ENCODE assay signal across 24 mouse cellular contexts in the genomic region with DNA sequence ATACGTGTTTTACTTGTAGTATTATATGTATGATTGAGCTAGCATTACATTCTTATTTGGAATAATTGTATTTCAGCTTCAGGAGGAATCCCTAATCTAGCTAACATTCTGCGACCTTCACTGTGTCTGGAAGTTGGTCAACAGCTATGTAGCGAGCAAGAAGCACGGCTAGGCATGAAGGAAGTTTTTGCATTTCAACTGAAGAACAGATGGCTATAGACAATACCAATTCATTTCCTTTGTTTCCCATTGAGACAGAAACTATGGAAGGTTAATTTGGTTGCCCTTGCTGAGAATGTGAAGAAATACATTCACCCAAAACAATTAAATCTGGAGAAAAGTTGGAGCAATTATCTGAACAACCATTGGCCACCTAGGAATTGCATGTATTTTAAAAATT.
"Had no signal": no experiment of that assay in that cellular context is flagged by ENCODE, and none has a peak within 500 bp of the region (broad histone marks: within the 10 kb centered on the region; RNA-seq: fewer than 3 reads in every experiment).

No protein-coding gene starts in this region.

- H3K9me3 ChIP-seq: heart, embryonic 13.5 days; heart, embryonic 15.5 days; hindbrain, embryonic 12.5 days; limb, embryonic 10.5 days; limb, embryonic 12.5 days; liver, embryonic 13.5 days had no signal

- H3K4me1 ChIP-seq: heart, embryonic 15.5 days; hindbrain, embryonic 12.5 days; limb, embryonic 10.5 days; limb, embryonic 12.5 days; liver, embryonic 13.5 days had no signal

- H3K9ac ChIP-seq: heart, embryonic 13.5 days; heart, embryonic 15.5 days; hindbrain, embryonic 12.5 days; hindbrain, embryonic 14.5 days; limb, embryonic 12.5 days; liver, embryonic 13.5 days had no signal

- H3K4me3 ChIP-seq: heart, adult 2 months; heart, embryonic 13.5 days; heart, embryonic 15.5 days; hindbrain, embryonic 12.5 days; layer of hippocampus, adult 2 months; left cerebral cortex, adult 2 months; limb, embryonic 10.5 days; limb, embryonic 12.5 days; liver, embryonic 13.5 days had no signal

- H3K4me2 ChIP-seq: heart, embryonic 11.5 days; heart, embryonic 13.5 days; heart, embryonic 15.5 days; hindbrain, embryonic 12.5 days; hindbrain, embryonic 14.5 days; limb, embryonic 12.5 days; liver, embryonic 11.5 days; liver, embryonic 13.5 days had no signal

- H3K27ac ChIP-seq: heart, adult 2 months; heart, embryonic 13.5 days; heart, embryonic 15.5 days; hindbrain, embryonic 12.5 days; hindbrain, embryonic 14.5 days; layer of hippocampus, adult 2 months; left cerebral cortex, adult 2 months; limb, embryonic 10.5 days; limb, embryonic 12.5 days; liver, embryonic 13.5 days had no signal

- DNase-seq: gastrocnemius, postnatal 14 days; gastrocnemius, postnatal 36 days; heart, adult 2 months; heart, postnatal 14 days; heart, postnatal 36 days; kidney, adult 18-20 months; kidney, adult 8-10 months; kidney, postnatal 10 days; kidney, postnatal 25 days; kidney, postnatal 4 days; liver; liver, embryonic 13.5 days had no signal

- H3K27me3 ChIP-seq: heart, embryonic 13.5 days; heart, embryonic 15.5 days; hindbrain, embryonic 12.5 days; limb, embryonic 12.5 days; liver, embryonic 13.5 days had no signal

- H3K36me3 ChIP-seq: heart, embryonic 13.5 days; heart, embryonic 15.5 days; hindbrain, embryonic 12.5 days; limb, embryonic 10.5 days; limb, embryonic 12.5 days; liver, embryonic 13.5 days had no signal

- ATAC-seq: hindbrain, embryonic 16.5 days; intestine, postnatal 0 days had no signal
